Mouse (Mus musculus): ENCODE data around the gene Vmn1r4.

Gene Vmn1r4

DNA sequence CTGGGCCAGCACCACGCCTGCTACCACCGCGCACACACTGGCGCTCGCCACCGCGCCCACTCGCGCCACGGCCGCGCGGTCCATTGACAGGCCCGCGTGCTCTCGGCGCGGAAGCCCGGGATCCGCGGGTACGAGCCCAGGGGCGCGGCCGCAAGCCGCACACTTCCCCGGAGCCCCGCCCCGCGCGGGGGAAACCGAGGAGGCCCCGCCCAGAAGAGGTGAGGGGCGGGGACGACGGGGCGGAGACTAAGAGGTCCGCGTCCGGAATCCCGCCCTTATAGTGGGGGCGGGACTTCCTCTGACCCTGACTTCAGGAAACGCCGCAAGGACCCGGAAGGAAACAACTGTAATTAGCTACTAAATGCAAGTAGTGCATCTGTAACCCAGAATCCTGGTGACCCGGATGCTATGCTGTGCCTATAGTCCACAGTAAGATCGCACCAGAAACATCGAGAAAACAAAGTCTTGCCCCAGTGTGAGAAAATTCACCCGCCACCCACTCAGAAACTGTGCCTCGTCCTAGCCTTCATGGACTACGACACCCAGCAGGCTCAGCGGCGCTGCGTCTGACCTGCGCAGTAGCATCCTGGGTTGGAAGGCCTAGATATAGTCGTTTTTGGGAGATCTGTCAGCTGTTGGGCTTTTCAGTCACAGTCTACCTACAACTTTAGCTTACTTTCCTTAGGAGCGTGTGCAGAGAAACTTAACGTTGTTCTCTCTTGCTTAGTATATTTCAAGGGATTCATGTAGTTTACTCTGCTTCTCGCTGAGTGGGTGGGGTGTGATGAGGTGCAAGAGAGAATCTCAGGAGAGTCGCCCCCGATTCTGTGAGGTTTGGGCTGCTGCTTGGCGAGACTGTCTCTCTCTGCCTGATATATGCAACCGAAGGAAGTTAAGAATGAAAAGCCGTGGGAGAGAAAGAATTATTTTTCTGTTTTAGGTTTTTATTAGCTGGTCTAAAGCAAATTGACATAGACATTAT, at the start of gene Vmn1r4, which contains the start of gene Nt5c3:
Vmn1r4 (plus strand) TSS at position 290 of the 982 bp plus-strand sequence.
Nt5c3 (minus strand) TSS at position 207 of the 982 bp plus-strand sequence.
- DNase-seq: peak; percentile 93 to 95

DNA sequence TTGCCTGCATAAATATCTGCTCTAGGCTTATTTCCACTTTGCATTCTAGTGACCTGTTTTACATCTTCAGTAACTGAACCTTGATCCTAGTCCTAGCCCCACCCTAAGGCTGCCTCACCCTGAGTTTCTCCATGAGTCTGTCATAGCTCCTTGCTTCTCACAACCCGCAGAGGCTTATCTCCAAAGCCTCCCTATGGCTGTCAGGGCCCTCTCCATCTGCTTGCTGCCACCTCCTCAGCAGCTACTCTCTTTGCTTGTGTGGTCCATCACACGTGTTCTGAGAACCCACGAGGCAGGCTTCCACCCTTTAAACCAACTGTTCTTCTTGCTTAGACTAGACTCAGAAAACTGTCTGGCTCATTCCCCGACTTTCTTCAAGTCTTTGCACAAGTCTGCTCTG, 46.9 kb upstream of the Vmn1r4 start:
- DNase-seq: no peak

DNA sequence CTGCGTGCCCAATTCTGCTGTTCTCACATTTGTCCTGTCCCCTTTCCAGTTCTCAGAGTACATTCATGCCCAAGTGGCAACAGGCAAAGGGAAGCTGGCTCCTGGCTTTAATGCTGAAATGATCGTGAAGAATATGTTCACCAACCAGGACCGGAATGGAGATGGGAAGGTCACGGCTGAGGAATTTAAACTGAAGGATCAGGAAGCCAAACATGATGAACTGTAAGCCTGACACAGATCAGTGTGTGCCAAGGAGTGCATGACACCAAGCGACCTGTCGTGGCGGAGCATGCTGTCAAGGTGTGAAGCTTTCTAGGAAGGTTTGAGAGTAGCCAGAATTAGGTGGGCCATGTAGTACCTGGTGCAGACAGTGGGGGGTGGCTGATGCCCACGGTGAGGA, 45.8 kb upstream of the Vmn1r4 start:
- DNase-seq: no peak

GRCm38 (mm10) chr6:56879352-56879955, 44.4 kb upstream of the Vmn1r4 start:
- no peak for DNase-seq

GRCm38 (mm10) chr6:56888561-56888960, 35.3 kb upstream of the Vmn1r4 start:
- DNase-seq: no peak

DNA sequence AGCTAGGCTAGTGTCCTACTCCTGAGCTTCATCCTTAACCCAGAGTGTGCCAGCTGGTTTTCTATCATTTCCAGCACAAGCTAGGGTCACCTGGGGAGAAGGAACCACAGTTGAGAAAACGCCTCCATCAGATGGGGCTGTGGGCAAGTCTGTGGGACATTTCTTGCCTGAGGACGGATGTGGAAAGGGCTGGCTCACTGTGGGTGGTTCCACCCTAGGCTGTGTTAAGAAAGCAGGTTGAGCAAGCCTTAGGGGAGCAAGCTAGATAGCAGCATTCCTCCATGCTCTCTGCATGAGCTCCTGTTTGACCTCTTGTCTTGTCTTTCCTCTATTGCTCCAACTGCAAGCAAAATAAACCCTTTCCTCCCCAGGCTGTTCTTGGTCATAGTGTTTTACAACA, 33.1 kb upstream of the Vmn1r4 start:
- no peak for DNase-seq

GRCm38 (mm10) chr6:56899601-56900000, 24.2 kb upstream of the Vmn1r4 start:
- DNase-seq: no peak

- DNase-seq: no peak
Observed at GRCm38 (mm10) chr6:56901336-56901735, 22.5 kb upstream of the Vmn1r4 start.

GRCm38 (mm10) chr6:56901824-56902386, 21.9 kb upstream of the Vmn1r4 start:
- peak; percentile 72 to 76 for DNase-seq

GRCm38 (mm10) chr6:56902606-56903520, 21.0 kb upstream of the Vmn1r4 start:
- DNase-seq: no peak

- no peak for DNase-seq
Observed at GRCm38 (mm10) chr6:56903831-56904230, 20.0 kb upstream of the Vmn1r4 start.

GRCm38 (mm10) chr6:56904330-56904729, 19.5 kb upstream of the Vmn1r4 start:
- no peak for DNase-seq

DNA sequence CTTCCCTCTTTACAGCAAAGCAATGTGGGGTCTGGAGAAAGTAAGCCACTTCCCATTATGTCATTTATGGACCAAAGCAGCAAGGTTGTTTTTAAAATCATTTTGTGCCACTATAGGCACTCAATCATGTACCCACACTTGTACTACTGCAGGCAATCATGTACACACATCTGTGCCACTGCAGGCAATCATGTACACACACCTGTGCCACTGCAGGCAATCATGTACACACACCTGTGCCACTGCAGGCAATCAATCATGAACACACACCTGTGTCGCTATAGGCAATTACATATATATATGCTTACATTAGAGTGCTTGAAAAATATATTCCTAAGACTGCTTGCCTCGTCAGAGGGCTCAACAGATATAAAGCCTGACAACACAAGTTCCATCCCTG, 18.8 kb upstream of the Vmn1r4 start:
- DNase-seq: no peak

- DNase-seq: no peak
Observed at GRCm38 (mm10) chr6:56905486-56905885, 18.3 kb upstream of the Vmn1r4 start.

DNA sequence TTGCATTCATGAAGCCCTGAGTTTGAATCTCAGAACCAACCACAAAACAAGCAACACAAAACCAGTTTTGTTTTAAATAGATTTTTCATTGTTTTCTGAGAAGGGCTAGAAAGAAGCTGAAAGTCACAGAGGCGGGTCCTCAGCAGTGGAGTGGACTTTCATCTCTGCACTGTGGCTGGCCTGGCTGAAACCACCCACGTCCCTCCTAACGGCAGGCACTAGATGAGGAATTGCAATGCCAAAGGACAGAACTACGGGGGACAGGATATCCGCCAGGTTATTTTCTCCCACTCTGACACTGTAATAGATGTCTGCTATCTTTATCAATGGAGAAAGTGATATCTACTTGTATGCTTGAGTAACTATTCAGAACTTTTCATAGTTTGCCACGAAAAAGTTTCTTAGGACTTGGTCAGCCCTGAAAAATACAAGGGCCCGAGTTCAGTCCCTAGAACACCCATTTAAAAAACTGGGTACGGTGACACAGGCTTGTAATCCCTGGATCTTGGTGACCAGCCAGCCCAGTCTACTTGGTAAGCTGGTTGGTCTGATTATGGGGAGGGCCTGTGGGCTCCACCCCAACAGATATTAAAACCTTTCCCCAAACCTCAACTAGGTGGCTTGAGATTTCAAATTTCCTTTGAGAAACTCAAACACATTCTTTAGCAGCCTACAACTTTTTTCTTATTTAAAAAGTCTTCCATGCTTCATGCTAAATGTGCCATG, 17.5 kb upstream of the Vmn1r4 start:
- DNase-seq: peak; percentile 61 to 66

DNA sequence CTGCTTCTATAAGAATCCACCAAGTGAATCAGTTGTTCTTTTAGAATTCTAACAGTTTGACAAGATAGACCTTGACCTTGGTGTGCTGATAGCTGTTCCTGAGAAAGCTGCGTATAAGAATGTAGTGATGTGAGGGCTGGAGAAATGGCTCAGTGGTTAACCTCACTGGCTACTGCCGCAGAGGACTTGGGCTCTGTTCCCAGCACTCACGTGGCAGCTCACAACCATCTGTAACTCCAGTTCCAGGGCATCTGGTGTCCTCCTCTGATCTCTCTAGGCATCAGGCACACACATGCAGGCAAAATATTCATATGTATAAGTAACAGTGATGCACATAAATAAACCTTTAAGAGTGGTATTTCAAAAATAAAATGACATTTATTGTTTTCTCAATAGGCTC, 15.8 kb upstream of the Vmn1r4 start:
- no peak for DNase-seq

DNA sequence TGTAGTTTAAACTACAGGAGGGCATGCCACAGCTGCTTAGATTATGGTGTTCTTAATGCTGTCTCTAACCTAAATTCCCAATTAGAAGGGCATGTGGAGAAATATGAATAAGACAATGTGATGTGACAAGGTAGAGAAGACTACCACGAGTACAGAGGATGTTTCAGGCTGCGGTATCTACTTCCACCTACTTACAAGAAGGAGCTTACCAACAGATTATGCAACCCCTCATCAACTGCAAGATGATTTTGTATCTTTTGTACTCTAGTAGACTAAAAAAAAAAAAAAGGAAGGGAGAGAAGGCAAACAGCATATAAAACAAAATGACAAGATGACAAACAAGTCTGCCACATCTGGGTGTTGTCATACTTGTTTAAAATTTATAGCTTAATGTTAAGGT, 15.4 kb upstream of the Vmn1r4 start:
- no peak for DNase-seq

- DNase-seq: peak in 1 of 2 experiments; percentile 79
Observed at GRCm38 (mm10) chr6:56908912-56909311, 14.9 kb upstream of the Vmn1r4 start.

- no peak for DNase-seq
Observed at GRCm38 (mm10) chr6:56910910-56911309, 12.9 kb upstream of the Vmn1r4 start.

- no peak for DNase-seq
Observed at GRCm38 (mm10) chr6:56913092-56913858, 10.5 kb upstream of the Vmn1r4 start.

DNA sequence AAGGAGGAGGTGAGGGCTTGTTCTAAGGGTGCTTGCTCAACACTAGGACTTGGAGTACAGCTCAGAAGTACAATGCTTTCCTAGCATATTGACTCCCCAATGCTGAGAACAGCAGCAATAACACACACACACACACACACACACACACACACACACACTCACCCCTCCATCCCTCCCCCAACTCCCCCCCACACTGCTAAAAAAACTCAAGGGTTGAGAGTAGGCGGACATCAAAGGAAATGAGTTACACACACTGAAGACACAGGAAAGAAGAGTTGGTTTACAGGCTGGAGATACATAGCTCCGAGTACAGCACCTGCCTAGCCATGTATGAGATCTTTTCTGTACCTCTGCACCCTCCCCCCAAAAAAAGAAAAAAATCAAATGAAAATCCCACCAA, 7.5 kb upstream of the Vmn1r4 start:
- no peak for DNase-seq

All from kidney, adult 8-10 months (tissue).